Mouse (Mus musculus): ENCODE results near the gene Isca2.

The Isca2 gene

GRCm38 (mm10) chr12:84818496-84818895 is 45.4 kb downstream of the Isca2 start:
- in situ Hi-C loops (cut with MseI, MboI) = no loop called here

- in situ Hi-C loops (cut with MseI, MboI) = no loop called here
Measured at GRCm38 (mm10) chr12:84819236-84820168, 46.5 kb downstream of the Isca2 start.

GRCm38 (mm10) chr12:84823601-84824000 is 50.5 kb downstream of the Isca2 start:
- in situ Hi-C loops (cut with MseI, MboI) = no loop called here

- in situ Hi-C loops (cut with MseI, MboI) = no loop called here
Measured at GRCm38 (mm10) chr12:84824203-84824602, 51.2 kb downstream of the Isca2 start.
